Mouse (Mus musculus) heart, embryonic 15.5 days (tissue): ENCODE results near the gene Chp1. TPM values are rescaled to one million over a fixed set of nuclear protein-coding genes. Genes with fewer than 3 reads are reported as not detected.
A peak's percentile ranks its signal among the peaks of the same experiment; 100 is the strongest.

Experiments
- ATAC-seq: fragments of 200-750 bp; cut with Nextera tagmentation; replicated peaks from 2 replicates; pipeline ENCODE4 v1.8.0; 2017; ENCODE audit warnings: low read depth, moderate TSS enrichment; ENCODE audit not compliant: insufficient number of reproducible peaks, insufficient read depth, low FRiP score
- H3K27ac ChIP-seq: fragments of 300-500 bp; sonication (generic); 2 replicates; pipeline ENCODE4 v1.5.1; 2015; ENCODE audit warnings: mild to moderate bottlenecking, inconsistent platforms
- H3K27me3 ChIP-seq: fragments of 300-500 bp; sonication (generic); 2 replicates; pipeline ENCODE4 v1.6.1; 2015; ENCODE audit warnings: inconsistent platforms
- H3K36me3 ChIP-seq: fragments of 300-500 bp; sonication (generic); 2 replicates; pipeline ENCODE4 v1.6.1; 2015; ENCODE audit warnings: mild to moderate bottlenecking, inconsistent platforms
- H3K4me1 ChIP-seq: fragments of 300-500 bp; sonication (generic); replicated peaks from 2 replicates; pipeline ENCODE4 v1.6.1; 2015; ENCODE audit warnings: inconsistent platforms
- H3K4me2 ChIP-seq: fragments of 300-500 bp; sonication (generic); 2 replicates; pipeline ENCODE4 v1.6.1; 2015; ENCODE audit warnings: inconsistent platforms, mild to moderate bottlenecking, moderate library complexity
- H3K4me3 ChIP-seq: fragments of 300-500 bp; sonication (generic); 2 replicates; pipeline ENCODE4 v1.5.1; 2015; ENCODE audit warnings: mild to moderate bottlenecking, inconsistent platforms
- H3K9ac ChIP-seq: fragments of 300-500 bp; sonication (generic); 2 replicates; pipeline ENCODE4 v1.6.1; 2015; ENCODE audit warnings: mild to moderate bottlenecking, inconsistent platforms
- H3K9me3 ChIP-seq: fragments of 300-500 bp; sonication (generic); replicated peaks from 2 replicates; pipeline ENCODE4 v1.6.1; 2016; ENCODE audit warnings: inconsistent platforms
- WGBS: fragments of 180-500 bp; shearing (Covaris S2); methylation state at CpG from one replicate; pipeline ENCODE4 v1.1.7; 2015; ENCODE audit warnings: mixed read lengths; 5-methylcytosine and 5-hydroxymethylcytosine counted together
- polyA plus RNA-seq: library from polyadenylated mRNA; unstranded; fragments of >200 nt; fragmentation: Nextera tagmentation; extraction: Ambion mirVana; gene quantifications from 2 replicates; pipeline ENCODE4 v1.2.1, GENCODE M21; 2015

Chp1 gene
- polyA plus RNA-seq, 1 experiment from 2014 or later, result 47.2 TPM

DNA sequence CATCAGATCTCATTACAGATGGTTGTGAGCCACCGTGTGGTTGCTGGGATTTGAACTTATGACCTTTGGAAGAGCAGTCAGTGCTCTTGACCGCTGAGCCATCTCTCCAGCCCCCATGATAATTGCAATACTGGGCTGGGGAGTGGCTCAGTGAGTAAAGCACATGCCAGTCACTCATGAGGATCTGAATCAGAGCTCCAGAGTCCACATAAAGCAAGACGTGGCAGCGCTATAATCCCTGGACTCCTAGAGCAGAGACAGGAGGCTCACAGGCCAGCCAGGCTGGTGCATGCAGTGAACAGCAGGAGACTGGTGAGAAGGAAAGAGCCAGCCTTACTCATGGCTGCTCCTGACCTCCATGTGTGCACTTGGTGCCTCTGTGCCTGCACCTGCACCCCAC lies 22.1 kb upstream of the Chp1 start:
- no peaks in the 10 kb centered on the region for H3K9me3 ChIP-seq
- no peak overlapping the region for H3K9ac ChIP-seq
- no peak overlapping the region for H3K4me2 ChIP-seq
- H3K36me3 ChIP-seq, result no peaks in the 10 kb centered on the region
- WGBS, result 44% methylated on average over 4 of the region's 4 CpGs
- H3K27ac ChIP-seq, result no peak overlapping the region
- no peak for ATAC-seq
- H3K4me3 ChIP-seq, result no peak overlapping the region
- H3K4me1 ChIP-seq, result no peaks in the 10 kb centered on the region
- no peaks in the 10 kb centered on the region for H3K27me3 ChIP-seq

DNA sequence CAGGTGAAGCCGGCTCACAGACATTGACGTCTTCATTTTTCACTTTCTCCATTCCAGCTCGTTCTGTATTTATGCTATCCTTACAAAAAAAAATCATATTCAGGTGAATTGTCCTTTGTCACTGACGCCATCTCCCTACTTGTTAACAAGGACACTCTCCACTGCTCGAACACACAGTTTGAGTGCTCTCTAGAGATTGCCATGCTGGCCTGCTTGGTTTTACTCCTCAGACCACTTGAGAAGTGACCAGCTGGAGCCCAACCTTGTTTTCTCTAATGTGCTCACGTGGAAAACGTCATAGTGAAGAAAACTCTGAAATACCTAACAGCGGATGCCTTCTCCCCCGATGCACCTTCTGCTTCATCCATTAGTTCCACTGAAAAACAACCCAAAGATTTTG lies 8.7 kb upstream of the Chp1 start:
- H3K36me3 ChIP-seq, result no peaks in the 10 kb centered on the region
- H3K27ac ChIP-seq, result no peak overlapping the region
- H3K9me3 ChIP-seq, result no peaks in the 10 kb centered on the region
- no peak for ATAC-seq
- no peak overlapping the region for H3K4me2 ChIP-seq
- no peak overlapping the region for H3K4me3 ChIP-seq
- no peaks in the 10 kb centered on the region for H3K4me1 ChIP-seq
- 67% methylated on average over 9 of the region's 9 CpGs for WGBS
- no peaks in the 10 kb centered on the region for H3K27me3 ChIP-seq
- H3K9ac ChIP-seq, result no peak overlapping the region

DNA sequence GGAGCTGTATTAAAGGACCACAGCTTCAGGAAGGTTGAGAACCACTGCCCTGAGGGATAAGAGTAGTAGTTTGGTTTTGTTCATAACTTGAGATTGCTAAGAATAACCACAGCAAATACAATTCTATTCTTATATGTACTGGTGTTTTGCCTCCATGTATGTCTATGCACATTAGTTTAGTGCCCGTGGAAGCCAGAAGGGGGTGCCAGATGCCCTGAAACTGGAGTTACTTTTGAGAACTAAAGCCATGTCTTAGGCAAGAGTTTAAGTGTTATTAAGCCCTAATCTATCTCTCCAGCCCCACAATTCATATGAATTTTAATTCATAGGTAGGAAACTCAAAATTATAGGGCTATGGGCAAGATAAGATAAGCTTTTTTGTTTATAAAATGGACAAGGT lies 5.4 kb upstream of the Chp1 start:
- Histone ChIP-seq H3K36me3 (no peaks in the 10 kb centered on the region), H3K9me3 (no peaks in the 10 kb centered on the region), H3K4me1 (no peaks in the 10 kb centered on the region; the same call in 1 of the 2 replicates), H3K27me3 (no peaks in the 10 kb centered on the region), H3K27ac (no peak overlapping the region), H3K9ac (no peak overlapping the region), H3K4me2 (no peak overlapping the region), H3K4me3 (no peak overlapping the region)
- WGBS, result 17% methylated on average over 1 of the region's 1 CpGs
- no peak for ATAC-seq

DNA sequence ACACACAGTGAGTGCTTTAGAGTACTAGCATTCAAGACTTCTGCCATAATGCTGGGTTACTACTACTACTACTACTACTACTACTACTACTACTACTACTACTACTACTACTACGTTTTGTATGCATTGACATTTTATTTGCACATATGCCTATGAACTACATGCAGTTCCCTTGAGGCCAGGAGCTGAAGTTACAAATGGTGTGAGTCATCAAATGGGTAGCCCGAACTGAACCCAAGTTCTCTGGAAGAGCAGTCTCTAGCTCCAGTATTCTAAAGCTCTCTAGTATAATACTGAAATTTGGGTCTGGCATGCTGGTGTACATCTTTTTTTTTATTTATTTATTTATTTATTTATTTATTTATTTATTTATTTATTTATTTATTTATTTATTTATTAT lies 3.8 kb upstream of the Chp1 start:
- H3K9ac ChIP-seq, result no peak overlapping the region
- no peak for ATAC-seq
- no peak overlapping the region for H3K27ac ChIP-seq
- no peaks in the 10 kb centered on the region for H3K27me3 ChIP-seq
- 64% methylated on average over 2 of the region's 2 CpGs for WGBS
- no peaks in the 10 kb centered on the region for H3K9me3 ChIP-seq
- peaks cover 5% of the 10 kb centered on the region for H3K4me1 ChIP-seq
- no peaks in the 10 kb centered on the region for H3K36me3 ChIP-seq
- no peak overlapping the region for H3K4me2 ChIP-seq
- no peak overlapping the region for H3K4me3 ChIP-seq

DNA sequence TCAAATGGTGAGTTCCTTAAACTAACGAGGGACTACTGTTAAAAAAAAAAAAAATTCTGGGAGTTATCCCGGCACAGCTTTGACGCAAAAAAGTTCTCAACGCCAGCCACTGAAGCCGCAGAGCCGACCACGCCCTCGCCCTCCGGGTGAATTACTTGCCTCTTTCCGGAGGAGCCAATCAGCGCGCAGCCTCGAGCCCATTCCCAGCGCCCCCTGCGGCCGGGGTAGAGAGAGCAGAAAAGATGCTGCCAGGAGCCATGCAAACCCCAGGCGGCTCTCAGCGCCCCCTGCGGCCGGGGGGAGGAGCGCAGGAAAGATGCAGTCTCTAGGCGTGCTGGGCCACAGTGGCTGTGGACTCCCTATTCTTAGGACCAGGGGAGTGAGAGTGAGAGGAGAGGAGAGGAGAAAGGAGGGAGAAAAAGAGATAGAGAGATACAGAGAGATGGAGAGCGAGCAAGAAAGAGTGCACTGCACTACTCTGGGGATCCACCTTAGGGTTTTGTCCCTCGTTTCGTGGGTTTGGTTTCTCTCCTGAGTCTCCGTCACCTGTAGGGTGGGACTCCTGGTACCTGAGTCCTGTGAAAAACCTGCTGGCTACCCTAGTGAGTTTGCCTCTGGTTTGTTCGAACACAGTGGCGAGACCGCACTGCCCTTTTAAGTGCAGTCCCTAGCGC lies 512 bp upstream of the Chp1 start:
- H3K27ac ChIP-seq, result peak overlapping the region; percentile 71

DNA sequence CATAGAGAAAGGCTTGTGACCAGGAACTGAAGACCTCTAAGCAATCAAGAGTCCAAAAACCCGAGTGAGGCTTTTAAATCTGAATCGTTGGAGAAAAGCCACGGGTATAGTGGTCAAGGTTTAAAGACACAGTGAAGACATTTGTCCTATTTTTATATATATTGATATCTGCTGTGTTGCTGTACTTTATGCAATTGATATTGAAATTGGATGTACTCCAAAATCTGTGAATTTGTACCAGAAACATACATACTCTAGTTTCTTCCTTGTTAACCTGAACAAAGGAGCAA lies 819 bp downstream of the Chp1 start:
- Histone ChIP-seq H3K4me2 (peak overlapping the region; percentile 76), H3K9ac (peak overlapping the region; percentile 78), H3K9me3 (no peaks in the 10 kb centered on the region), H3K27me3 (no peaks in the 10 kb centered on the region), H3K4me1 (peaks cover 11% of the 10 kb centered on the region), H3K36me3 (no peaks in the 10 kb centered on the region), H3K4me3 (peak overlapping the region; percentile 82), H3K27ac (peak overlapping the region; percentile 73)
- no peak for ATAC-seq
- WGBS, result 8% methylated on average over 3 of the region's 3 CpGs

More for the DNA sequence above, 512 bp upstream of the Chp1 start:
- ATAC-seq, result peak; percentile 40
- no peaks in the 10 kb centered on the region for H3K36me3 ChIP-seq
- H3K4me3 ChIP-seq, result peak overlapping the region; percentile 82
- no peaks in the 10 kb centered on the region for H3K9me3 ChIP-seq
- H3K9ac ChIP-seq, result peak overlapping the region; percentile 45; the same call in 1 of the 2 replicates
- WGBS, result 2% methylated on average over 30 of the region's 30 CpGs
- peaks cover 11% of the 10 kb centered on the region for H3K4me1 ChIP-seq
- no peaks in the 10 kb centered on the region for H3K27me3 ChIP-seq
- H3K4me2 ChIP-seq, result peak overlapping the region; percentile 75

DNA sequence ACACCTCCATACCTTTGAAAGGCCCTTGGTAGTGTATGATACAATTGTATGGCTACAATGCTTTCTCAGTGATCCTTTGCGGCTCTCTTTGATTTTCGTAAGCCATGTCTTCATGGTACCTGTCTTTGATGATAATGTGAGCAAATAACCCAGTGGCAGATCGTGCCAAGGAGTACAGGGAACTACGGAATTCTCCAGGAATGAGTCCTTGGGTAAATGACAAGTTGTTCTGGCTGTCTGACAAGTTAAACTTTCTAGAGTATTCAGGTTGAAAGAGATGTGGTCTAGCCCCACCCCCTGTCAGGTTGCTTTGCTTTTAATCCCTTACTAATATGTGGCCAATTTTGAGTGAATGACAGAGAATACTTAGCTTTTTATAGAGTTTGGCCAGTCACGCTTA lies 1.2 kb downstream of the Chp1 start:
- peak overlapping the region; percentile 82 for H3K4me3 ChIP-seq
- WGBS, result 65% methylated on average over 5 of the region's 5 CpGs

DNA sequence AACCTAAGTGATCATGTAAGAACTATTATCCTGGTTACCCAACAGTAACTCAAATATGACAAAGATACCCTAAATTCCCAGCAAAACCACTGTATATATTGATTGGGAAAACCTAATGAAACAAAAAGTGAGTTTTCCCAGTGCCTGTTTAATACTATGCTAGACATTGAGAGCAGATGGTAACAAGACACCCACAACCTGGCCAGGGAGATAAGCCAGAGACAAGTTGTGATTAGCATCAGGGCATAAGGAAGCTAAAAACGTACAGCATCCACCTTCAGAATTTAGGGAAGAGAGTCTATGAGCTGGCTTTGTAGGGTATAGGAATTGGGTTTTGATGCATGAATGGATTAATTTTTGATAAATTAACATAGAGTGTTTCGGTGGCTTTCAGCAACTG lies 2.2 kb downstream of the Chp1 start:
- peaks cover 11% of the 10 kb centered on the region for H3K4me1 ChIP-seq
- H3K27ac ChIP-seq, result no peak overlapping the region
- H3K9ac ChIP-seq, result no peak overlapping the region
- no peak overlapping the region for H3K4me2 ChIP-seq
- H3K36me3 ChIP-seq, result no peaks in the 10 kb centered on the region
- 67% methylated on average over 2 of the region's 2 CpGs for WGBS
- ATAC-seq, result no peak
- no peak overlapping the region for H3K4me3 ChIP-seq
- no peaks in the 10 kb centered on the region for H3K27me3 ChIP-seq
- H3K9me3 ChIP-seq, result no peaks in the 10 kb centered on the region

More for the DNA sequence above, 1.2 kb downstream of the Chp1 start:
- Histone ChIP-seq H3K4me2 (peak overlapping the region; percentile 76), H3K4me1 (peaks cover 11% of the 10 kb centered on the region), H3K36me3 (no peaks in the 10 kb centered on the region), H3K9me3 (no peaks in the 10 kb centered on the region), H3K27me3 (no peaks in the 10 kb centered on the region), H3K9ac (peak overlapping the region; percentile 78; the same call in 1 of the 2 replicates), H3K27ac (no peak overlapping the region)
- ATAC-seq, result no peak

DNA sequence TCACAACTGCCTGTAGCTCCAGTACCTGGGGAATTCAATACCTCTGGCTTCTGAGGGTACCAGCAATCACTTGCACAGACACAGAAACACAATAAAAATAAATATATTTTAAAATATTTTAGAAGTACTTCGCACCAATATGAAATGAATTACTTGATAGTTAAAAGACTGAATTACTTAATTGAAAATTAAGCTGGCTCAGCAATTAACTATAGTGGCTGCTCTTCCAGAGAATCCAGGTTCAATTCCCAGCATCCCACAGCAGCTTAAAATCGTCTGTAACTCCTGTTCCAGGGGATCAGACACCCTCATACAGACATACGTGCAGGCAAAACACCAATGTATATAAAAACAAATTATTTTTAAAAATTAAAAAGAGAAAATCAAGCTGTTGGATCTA lies 10.5 kb downstream of the Chp1 start:
- Histone ChIP-seq H3K9me3 (no peaks in the 10 kb centered on the region), H3K4me2 (no peak overlapping the region), H3K27ac (no peak overlapping the region), H3K27me3 (no peaks in the 10 kb centered on the region), H3K36me3 (no peaks in the 10 kb centered on the region), H3K9ac (no peak overlapping the region), H3K4me3 (no peak overlapping the region), H3K4me1 (peaks cover 4% of the 10 kb centered on the region; the same call in 1 of the 2 replicates)
- 83% methylated on average over 3 of the region's 3 CpGs for WGBS
- ATAC-seq, result no peak

DNA sequence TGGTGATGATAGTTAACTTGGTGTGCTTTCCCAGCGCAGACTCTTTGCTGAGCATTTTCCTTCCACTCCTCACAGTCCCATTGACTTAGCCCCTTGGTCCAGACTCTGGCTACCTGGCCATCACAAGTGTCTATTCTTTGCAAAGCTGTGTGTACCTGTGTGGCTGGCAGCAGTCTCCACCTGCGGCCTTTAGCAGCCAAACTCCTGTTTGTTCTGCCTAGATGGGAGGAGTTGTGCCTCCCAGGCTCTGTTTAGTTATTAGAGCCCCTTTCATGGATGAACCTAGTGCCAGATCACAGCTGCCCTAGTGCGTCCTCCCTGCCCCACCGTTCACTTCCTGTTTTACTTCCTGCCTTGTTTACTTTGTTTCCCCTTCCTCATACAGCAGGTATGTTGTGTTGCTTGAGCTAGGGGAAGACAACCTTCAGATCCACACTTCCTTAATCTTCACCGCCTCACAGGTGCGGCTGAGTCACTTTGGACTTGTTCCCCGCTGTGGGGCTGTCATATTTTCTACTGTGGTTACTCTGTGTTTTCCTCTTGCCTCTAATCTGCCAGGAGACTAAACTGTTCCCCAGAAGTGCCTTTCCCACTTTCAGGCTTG lies 11.3 kb downstream of the Chp1 start:
- Histone ChIP-seq H3K4me3 (no peak overlapping the region), H3K4me2 (no peak overlapping the region), H3K9me3 (no peaks in the 10 kb centered on the region), H3K27me3 (no peaks in the 10 kb centered on the region), H3K27ac (0 out of 2 replicates have a peak overlapping the region, but pooled peaks have one; percentile 9), H3K36me3 (peaks cover 5% of the 10 kb centered on the region; the same call in 1 of the 2 replicates), H3K4me1 (peaks cover 4% of the 10 kb centered on the region; the same call in 1 of the 2 replicates), H3K9ac (no peak overlapping the region)
- ATAC-seq, result no peak
- 67% methylated on average over 7 of the region's 7 CpGs for WGBS

DNA sequence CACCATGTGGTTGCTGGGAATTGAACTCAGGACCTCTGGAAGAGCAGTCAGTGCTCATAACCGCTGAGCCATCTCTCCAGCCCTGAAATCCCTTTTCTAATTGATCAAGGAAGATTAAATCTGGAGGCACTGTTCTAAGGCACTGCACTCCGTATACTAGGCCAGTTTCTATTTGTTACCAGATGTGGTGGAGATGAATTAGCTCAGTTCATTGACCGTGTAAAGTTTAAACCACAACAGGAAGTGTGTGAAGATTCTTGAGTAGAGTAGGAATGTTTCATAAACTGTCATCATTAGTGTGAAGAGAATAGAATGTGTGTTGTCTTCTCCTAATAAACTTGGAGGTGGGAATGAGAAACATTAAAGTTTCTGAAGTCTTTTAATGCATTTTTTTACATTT lies 14.3 kb downstream of the Chp1 start:
- no peak overlapping the region for H3K9ac ChIP-seq
- H3K9me3 ChIP-seq, result no peaks in the 10 kb centered on the region
- H3K4me2 ChIP-seq, result no peak overlapping the region
- peaks cover 4% of the 10 kb centered on the region; the same call in 1 of the 2 replicates for H3K4me1 ChIP-seq
- peaks cover 14% of the 10 kb centered on the region; the same call in 1 of the 2 replicates for H3K36me3 ChIP-seq
- no peak for ATAC-seq
- 83% methylated on average over 3 of the region's 3 CpGs for WGBS
- H3K27ac ChIP-seq, result no peak overlapping the region
- no peaks in the 10 kb centered on the region for H3K27me3 ChIP-seq
- no peak overlapping the region for H3K4me3 ChIP-seq

DNA sequence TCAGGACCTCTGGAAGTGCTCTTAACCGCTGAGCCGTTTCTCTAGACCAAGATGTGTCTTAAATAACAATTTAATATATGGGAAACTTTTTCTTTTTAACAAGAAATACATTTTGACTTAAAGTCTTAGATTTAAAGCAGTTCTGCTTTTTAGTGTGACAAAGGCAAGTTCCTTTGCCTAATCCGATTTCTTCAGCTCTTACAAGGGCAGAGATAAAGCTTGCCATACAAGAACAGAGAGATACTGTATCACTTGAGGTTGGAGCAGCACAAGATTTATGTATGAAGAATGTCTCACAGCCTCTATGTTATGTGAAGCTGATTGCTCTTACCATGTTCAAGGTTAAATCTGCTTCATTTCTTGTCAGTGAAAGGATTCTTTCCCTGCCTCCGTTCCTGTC lies 17.8 kb downstream of the Chp1 start:
- Histone ChIP-seq H3K9ac (no peak overlapping the region), H3K9me3 (no peaks in the 10 kb centered on the region), H3K4me1 (no peaks in the 10 kb centered on the region), H3K27ac (no peak overlapping the region), H3K36me3 (peaks cover 14% of the 10 kb centered on the region; the same call in 1 of the 2 replicates), H3K4me3 (no peak overlapping the region), H3K4me2 (no peak overlapping the region), H3K27me3 (no peaks in the 10 kb centered on the region)
- 84% methylated on average over 4 of the region's 4 CpGs for WGBS
- no peak for ATAC-seq
